Mouse (Mus musculus): ENCODE results near the gene Ccdc57.

The Ccdc57 gene

GRCm38 (mm10) chr11:120932564-120933398 is at the start of gene Ccdc57:
Gene Ccdc57 (minus strand): TSS chr11:120932872.
- DNase-seq: peak; percentile 87 to 94

GRCm38 (mm10) chr11:120982459-120982858 is 49.8 kb upstream of the Ccdc57 start:
- no peak for DNase-seq

GRCm38 (mm10) chr11:120981661-120982060 is 49.0 kb upstream of the Ccdc57 start:
- DNase-seq: no peak

GRCm38 (mm10) chr11:120980427-120981035 is 47.9 kb upstream of the Ccdc57 start:
- DNase-seq: no peak

GRCm38 (mm10) chr11:120979711-120980426 is 47.2 kb upstream of the Ccdc57 start:
- DNase-seq: no peak

GRCm38 (mm10) chr11:120973318-120973717 is 40.6 kb upstream of the Ccdc57 start:
- DNase-seq: no peak

GRCm38 (mm10) chr11:120971237-120971636 is 38.6 kb upstream of the Ccdc57 start:
- no peak for DNase-seq

- no peak for DNase-seq
Measured at GRCm38 (mm10) chr11:120969742-120970141, 37.1 kb upstream of the Ccdc57 start.

GRCm38 (mm10) chr11:120965587-120965986 is 32.9 kb upstream of the Ccdc57 start:
- DNase-seq: no peak

GRCm38 (mm10) chr11:120964195-120965157 is 31.8 kb upstream of the Ccdc57 start:
- DNase-seq: no peak

- no peak for DNase-seq
Measured at GRCm38 (mm10) chr11:120962909-120963308, 30.2 kb upstream of the Ccdc57 start.

- no peak for DNase-seq
Measured at GRCm38 (mm10) chr11:120962050-120962771, 29.5 kb upstream of the Ccdc57 start.

- no peak for DNase-seq
Measured at GRCm38 (mm10) chr11:120961594-120961993, 28.9 kb upstream of the Ccdc57 start.

GRCm38 (mm10) chr11:120960248-120960647 is 27.6 kb upstream of the Ccdc57 start:
- no peak for DNase-seq

GRCm38 (mm10) chr11:120959564-120959963 is 26.9 kb upstream of the Ccdc57 start:
- no peak for DNase-seq

GRCm38 (mm10) chr11:120959066-120959465 is 26.4 kb upstream of the Ccdc57 start:
- DNase-seq: no peak

- DNase-seq: no peak
Measured at GRCm38 (mm10) chr11:120957731-120958257, 25.1 kb upstream of the Ccdc57 start.

- DNase-seq: no peak
Measured at GRCm38 (mm10) chr11:120957052-120957451, 24.4 kb upstream of the Ccdc57 start.

GRCm38 (mm10) chr11:120955701-120956100 is 23.0 kb upstream of the Ccdc57 start:
- no peak for DNase-seq

- no peak for DNase-seq
Measured at GRCm38 (mm10) chr11:120954936-120955335, 22.3 kb upstream of the Ccdc57 start.
